In the genomic region with DNA sequence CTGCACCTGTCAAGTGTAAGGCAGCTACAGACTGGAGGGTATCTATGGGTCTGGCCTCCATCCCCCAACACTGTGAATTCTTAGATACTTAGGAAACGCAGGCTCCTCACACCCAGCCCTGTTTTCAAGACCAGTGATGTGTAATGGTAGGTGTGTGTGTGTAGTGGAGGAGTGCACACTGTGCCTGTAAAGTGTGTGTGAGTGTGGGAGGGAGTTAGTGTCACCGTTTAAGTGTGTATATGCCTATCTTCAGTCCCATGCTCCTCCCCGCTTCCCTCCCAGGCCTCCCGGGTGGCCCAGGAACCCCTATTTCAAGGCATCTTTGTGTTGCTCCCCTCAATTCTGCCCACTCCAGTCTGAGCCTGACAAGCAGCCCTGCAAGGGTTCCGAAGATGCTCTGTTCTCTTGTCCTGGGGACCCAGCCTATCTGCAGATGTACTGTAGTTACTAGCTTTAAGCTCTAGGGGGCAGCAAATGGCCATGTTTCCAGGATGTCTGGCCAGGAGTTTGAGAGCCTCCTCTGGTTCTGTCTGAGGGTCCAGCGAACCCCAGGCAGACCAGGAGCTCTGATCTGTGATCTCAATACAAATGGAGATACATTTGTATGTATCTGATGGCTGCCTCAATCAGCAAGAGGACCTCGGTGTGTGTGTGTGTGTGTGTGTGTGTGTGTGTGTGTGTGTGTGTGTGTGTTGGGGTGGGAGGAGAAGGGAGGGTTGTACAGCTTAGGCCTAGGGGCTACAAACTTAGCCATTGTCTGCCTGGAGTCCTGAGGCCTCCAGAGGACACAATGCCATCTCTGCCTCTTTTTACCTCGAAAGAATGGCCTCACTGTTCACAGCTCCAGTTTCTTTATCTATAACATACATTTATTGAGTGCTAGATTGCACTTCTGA, we compare ENCODE assay signal across 9 mouse cellular contexts.
DNase-seq lines count a peak whose midpoint lies in the region; ATAC-seq and TF ChIP-seq lines count a peak whose summit lies in the region.
"Had no signal": no experiment of that assay in that cellular context is flagged by ENCODE, and none has a peak within 500 bp of the region (broad histone marks: within the 10 kb centered on the region; RNA-seq: fewer than 3 reads in every experiment).

No protein-coding gene starts in this region.

- no peak overlapping the region for H3K27ac ChIP-seq in gastrocnemius, adult 2 months
- no peak overlapping the region for H3K27ac ChIP-seq in hindbrain, embryonic 12.5 days
- H3K27ac ChIP-seq in midbrain, embryonic 15.5 days, result no peak overlapping the region
- H3K27ac ChIP-seq in stomach, embryonic 16.5 days (ENCODE audit: low read length), result no peak overlapping the region

- ATAC-seq in hindbrain, embryonic 12.5 days (ENCODE audit: low FRiP score), result peak; percentile 65
- ATAC-seq in midbrain, embryonic 15.5 days (replicated peaks), result peak; percentile 77
- ATAC-seq in stomach, embryonic 16.5 days (ENCODE audit: insufficient read depth, low FRiP score), result peak; percentile 26; the same call in 1 of the 2 replicates

- WGBS in hindbrain, embryonic 12.5 days, result 38% methylated on average over 8 of the region's 8 CpGs
- 37% methylated on average over 8 of the region's 8 CpGs for WGBS in midbrain, embryonic 15.5 days
- WGBS in stomach, embryonic 16.5 days, result 43% methylated on average over 8 of the region's 8 CpGs

- no peak overlapping the region for H3K4me2 ChIP-seq in hindbrain, embryonic 12.5 days (replicated peaks)
- no peak overlapping the region for H3K4me2 ChIP-seq in midbrain, embryonic 15.5 days
- no peak overlapping the region for H3K4me2 ChIP-seq in stomach, embryonic 16.5 days (ENCODE audit: low read depth, low read length)

- H3K36me3 ChIP-seq in hindbrain, embryonic 12.5 days, result 0 out of 2 replicates have a peak, but pooled peaks cover 11% of the 10 kb centered on the region
- 0 out of 2 replicates have a peak, but pooled peaks cover 13% of the 10 kb centered on the region for H3K36me3 ChIP-seq in midbrain, embryonic 15.5 days (replicated peaks)
- H3K36me3 ChIP-seq in stomach, embryonic 16.5 days (ENCODE audit: control insufficient read depth, insufficient read depth, low read length), result no peaks in the 10 kb centered on the region

- H3K4me1 ChIP-seq in hindbrain, embryonic 12.5 days, result no peaks in the 10 kb centered on the region; the same call in 1 of the 2 replicates
- H3K4me1 ChIP-seq in midbrain, embryonic 15.5 days, result no peaks in the 10 kb centered on the region
- no peaks in the 10 kb centered on the region; the same call in 1 of the 2 replicates for H3K4me1 ChIP-seq in stomach, embryonic 16.5 days (ENCODE audit: control insufficient read depth, insufficient read depth, low read length)

- intact Hi-C loops in gastrocnemius, adult 2 months (cut with DNase I), result loop anchor here (1.0 to 5.0 kb wide), 4 partner anchors 69 to 365 kb away; partner anchors contain the start of gene Sorcs2
- intact Hi-C loops in gastrocnemius, postnatal 36 days (cut with DNase I), result loop anchor here (2.0 kb wide), 1 partner anchor 189 kb away; no protein-coding TSS in a partner anchor
- intact Hi-C loops in left cerebral cortex, postnatal 25 days (cut with DNase I), result loop anchor here (1.0 to 5.0 kb wide), 2 partner anchors 179 to 365 kb away; partner anchors contain the start of gene Sorcs2

- H3K4me3 ChIP-seq in gastrocnemius, adult 2 months, result no peak overlapping the region
- no peak overlapping the region for H3K4me3 ChIP-seq in hindbrain, embryonic 12.5 days
- H3K4me3 ChIP-seq in midbrain, embryonic 15.5 days, result no peak overlapping the region
- H3K4me3 ChIP-seq in stomach, embryonic 16.5 days (replicated peaks; ENCODE audit: low read length), result no peak overlapping the region
- H3K4me3 ChIP-seq: megakaryocyte, embryonic 14.5 days had no signal

- no peak overlapping the region for H3K9ac ChIP-seq in hindbrain, embryonic 12.5 days
- no peak overlapping the region for H3K9ac ChIP-seq in midbrain, embryonic 15.5 days
- H3K9ac ChIP-seq in stomach, embryonic 16.5 days (ENCODE audit: low read length), result no peak overlapping the region

- TF ChIP-seq CTCF in gastrocnemius, adult 2 months (IDR thresholded peaks at IDR 0.05), result peak; percentile 82

- DNase-seq in gastrocnemius, adult 2 months, result peak; percentile 33
- no peak for DNase-seq in gastrocnemius, postnatal 36 days
- DNase-seq in Muller cell, postnatal 12 days (ENCODE audit: inconsistent ontology term), result peak; percentile 66
- DNase-seq in embryo, embryonic 9.5 days (ENCODE audit: extremely low spot score), result peak; percentile 77
- DNase-seq in left cerebral cortex, postnatal 25 days (ENCODE audit: low spot score in 2 of 2), result peak; percentile 64 to 74

- H3K9me3 ChIP-seq in hindbrain, embryonic 12.5 days (replicated peaks), result no peaks in the 10 kb centered on the region
- no peaks in the 10 kb centered on the region for H3K9me3 ChIP-seq in midbrain, embryonic 15.5 days
- no peaks in the 10 kb centered on the region for H3K9me3 ChIP-seq in stomach, embryonic 16.5 days (replicated peaks; ENCODE audit: control insufficient read depth, low read length)

- no peaks in the 10 kb centered on the region for H3K27me3 ChIP-seq in hindbrain, embryonic 12.5 days
- H3K27me3 ChIP-seq in midbrain, embryonic 15.5 days (replicated peaks), result no peaks in the 10 kb centered on the region; the same call in 1 of the 2 replicates
- H3K27me3 ChIP-seq in stomach, embryonic 16.5 days (ENCODE audit: control insufficient read depth, insufficient read depth, low read length), result no peaks in the 10 kb centered on the region

Comparison
In these comparisons a context has a peak if more than half of its experiments do, and no peak if none do; other contexts are left out.
1. DNase-seq: peak in gastrocnemius, adult 2 months (single experiment), Muller cell, postnatal 12 days (single experiment), embryo, embryonic 9.5 days (single experiment) and left cerebral cortex, postnatal 25 days (2 of 2); none in gastrocnemius, postnatal 36 days (0 of 2).
2. ATAC-seq: peak in every context shown above with its lines; median percentile 77 in midbrain, embryonic 15.5 days; 65 in hindbrain, embryonic 12.5 days; 26 in stomach, embryonic 16.5 days.